Mouse (Mus musculus) testis, adult 2 months (tissue): ENCODE measurements around the gene Clpsl2. TPM values are rescaled to one million over a fixed set of nuclear protein-coding genes. Genes with fewer than 3 reads are reported as not detected.

ENCODE experiments used
- H3K27ac ChIP-seq: fragments of 200-500 bp; 2 replicates; pipeline ENCODE4 v1.5.1; 2012; ENCODE audit warnings: low read depth, low read length; ENCODE audit not compliant: control insufficient read depth, insufficient read depth
- H3K27me3 ChIP-seq: fragments of 200-500 bp; 2 replicates; pipeline ENCODE4 v1.6.1; 2012; ENCODE audit warnings: mild to moderate bottlenecking, low read length, moderate library complexity; ENCODE audit not compliant: control insufficient read depth, insufficient read depth
- H3K36me3 ChIP-seq: fragments of 200-500 bp; 2 replicates; pipeline ENCODE4 v1.6.1; 2012; ENCODE audit warnings: mild to moderate bottlenecking, low read length; ENCODE audit not compliant: control insufficient read depth, insufficient read depth
- H3K4me1 ChIP-seq: fragments of 200-500 bp; 2 replicates; pipeline ENCODE4 v1.6.1; 2012; ENCODE audit warnings: low read length; ENCODE audit not compliant: control insufficient read depth, insufficient read depth
- H3K4me3 ChIP-seq: fragments of 200-500 bp; 2 replicates; pipeline ENCODE4 v1.5.1; 2012; ENCODE audit warnings: low read depth, mild to moderate bottlenecking, low read length, moderate library complexity, mixed read lengths; ENCODE audit not compliant: control insufficient read depth
- CTCF ChIP-seq: fragments of 200-500 bp; IDR thresholded peaks from 2 replicates; pipeline ENCODE4 v1.5.1; 2012; ENCODE audit warnings: low read depth, mild to moderate bottlenecking, inconsistent platforms, low read length, moderate library complexity; ENCODE audit not compliant: control insufficient read depth, insufficient read depth, insufficient replicate concordance
- POLR2A ChIP-seq: fragments of 200-500 bp; IDR thresholded peaks from 2 replicates; pipeline ENCODE4 v1.6.1; 2012; ENCODE audit warnings: low read depth, mild to moderate bottlenecking, inconsistent platforms, low read length, moderate library complexity; ENCODE audit not compliant: control insufficient read depth
- polyA plus RNA-seq: library from polyadenylated mRNA; depleted of rRNA; stranded (reverse); fragments of >200 nt; gene quantifications from 2 replicates; pipeline ENCODE4 v1.2.3, GENCODE M21; 2012; rRNA removed

Clpsl2 gene
- polyA plus RNA-seq = not detected in 2 replicates

GRCm38 (mm10) chr17:28549111-28549510, at the start of gene Clpsl2:
Gene Clpsl2, plus strand, starts transcription at chr17:28549411.
- peaks cover 11% of the 10 kb centered on the region for H3K4me1 ChIP-seq
- no peaks in the 10 kb centered on the region for H3K36me3 ChIP-seq
- no peak within 1 kb of the TSS for H3K4me3 ChIP-seq
- TF ChIP-seq POLR2A = no peak
- TF ChIP-seq CTCF = no peak
- no peak within 1 kb of the TSS for H3K27ac ChIP-seq
- H3K27me3 ChIP-seq = no peaks in the 10 kb centered on the region

- H3K4me3 ChIP-seq = no peak overlapping the region
- H3K36me3 ChIP-seq = no peaks in the 10 kb centered on the region
- no peak overlapping the region for H3K27ac ChIP-seq
- H3K4me1 ChIP-seq = no peaks in the 10 kb centered on the region; the same call in 1 of the 2 replicates
- no peaks in the 10 kb centered on the region for H3K27me3 ChIP-seq
- no peak for TF ChIP-seq POLR2A
- no peak for TF ChIP-seq CTCF
Measured at GRCm38 (mm10) chr17:28500465-28500864, 48.7 kb upstream of the Clpsl2 start.

- Histone ChIP-seq H3K27me3 (no peaks in the 10 kb centered on the region), H3K27ac (no peak overlapping the region), H3K36me3 (no peaks in the 10 kb centered on the region), H3K4me3 (no peak overlapping the region), H3K4me1 (peaks cover 6% of the 10 kb centered on the region)
- no peak for TF ChIP-seq CTCF
- no peak for TF ChIP-seq POLR2A
Measured at GRCm38 (mm10) chr17:28502196-28502821, 46.9 kb upstream of the Clpsl2 start.

DNA sequence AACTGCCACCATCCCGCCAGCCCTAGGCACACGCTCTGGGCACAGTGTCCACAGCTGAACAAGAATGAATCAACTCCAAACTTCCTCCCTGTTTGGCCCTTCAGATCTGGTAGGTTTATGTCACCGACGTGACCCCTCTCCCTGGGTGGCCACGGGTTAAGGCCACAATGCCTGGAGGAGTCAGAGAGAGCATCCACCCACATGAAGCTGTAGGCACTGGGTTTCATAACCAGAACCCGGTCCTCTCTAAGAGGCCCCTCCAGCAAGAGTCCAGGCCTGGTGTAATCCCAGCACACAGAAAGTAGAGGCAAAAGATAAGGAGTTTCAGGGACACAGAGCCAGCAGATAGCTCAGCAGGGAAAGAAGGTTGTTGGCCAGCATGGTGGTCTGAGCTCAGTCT, 45.0 kb upstream of the Clpsl2 start:
- peaks cover 9% of the 10 kb centered on the region for H3K4me1 ChIP-seq
- H3K36me3 ChIP-seq = no peaks in the 10 kb centered on the region
- H3K4me3 ChIP-seq = no peak overlapping the region
- TF ChIP-seq CTCF (no peak), POLR2A (no peak)
- no peaks in the 10 kb centered on the region for H3K27me3 ChIP-seq
- H3K27ac ChIP-seq = peak overlapping the region; percentile 45; the same call in 1 of the 2 replicates

DNA sequence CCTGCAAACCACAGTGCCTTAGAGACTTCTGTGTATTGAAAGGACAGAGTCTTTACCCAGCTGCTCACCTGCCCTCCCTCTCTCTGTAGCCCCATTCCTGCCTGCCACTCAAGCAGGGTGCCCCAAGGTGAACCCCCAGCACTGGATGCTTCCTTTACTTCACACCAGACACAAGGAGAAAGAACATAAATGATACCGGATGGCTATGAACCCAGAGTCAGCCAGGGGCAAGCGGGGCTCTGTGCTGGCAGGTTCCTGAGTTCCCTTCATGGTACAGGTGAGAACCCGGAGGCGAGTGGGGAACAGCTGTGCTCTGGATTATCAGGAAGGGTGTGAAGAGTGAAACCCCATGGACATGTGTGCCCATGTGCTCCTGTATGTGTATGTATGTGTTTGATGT, 43.6 kb upstream of the Clpsl2 start:
- Histone ChIP-seq H3K4me1 (peaks cover 12% of the 10 kb centered on the region), H3K27me3 (no peaks in the 10 kb centered on the region), H3K27ac (peak overlapping the region; percentile 15; the same call in 1 of the 2 replicates), H3K36me3 (no peaks in the 10 kb centered on the region), H3K4me3 (no peak overlapping the region)
- TF ChIP-seq CTCF = no peak
- no peak for TF ChIP-seq POLR2A

- H3K36me3 ChIP-seq = no peaks in the 10 kb centered on the region
- H3K27me3 ChIP-seq = no peaks in the 10 kb centered on the region
- H3K4me1 ChIP-seq = peaks cover 17% of the 10 kb centered on the region
- TF ChIP-seq POLR2A = no peak; the same call in 1 of the 2 replicates
- no peak for TF ChIP-seq CTCF
- peak overlapping the region; percentile 83 for H3K27ac ChIP-seq
- peak overlapping the region; percentile 53 for H3K4me3 ChIP-seq
Measured at GRCm38 (mm10) chr17:28506895-28507294, 42.3 kb upstream of the Clpsl2 start.

GRCm38 (mm10) chr17:28507496-28507895, 41.7 kb upstream of the Clpsl2 start:
- no peaks in the 10 kb centered on the region for H3K36me3 ChIP-seq
- H3K27me3 ChIP-seq = no peaks in the 10 kb centered on the region
- TF ChIP-seq POLR2A = no peak
- TF ChIP-seq CTCF = no peak
- peak overlapping the region; percentile 71 for H3K27ac ChIP-seq
- peaks cover 17% of the 10 kb centered on the region for H3K4me1 ChIP-seq
- H3K4me3 ChIP-seq = peak overlapping the region; percentile 53
